Mouse (Mus musculus) skeletal muscle tissue, postnatal 0 days (tissue): Measurements from ENCODE around the gene Arv1. TPM values are rescaled to one million over a fixed set of nuclear protein-coding genes. Genes with fewer than 3 reads are reported as not detected.

Experiments used
- polyA plus RNA-seq: library from polyadenylated mRNA; unstranded; fragments of >200 nt; fragmentation: Nextera tagmentation; extraction: Ambion mirVana; gene quantifications from 2 replicates; pipeline ENCODE4 v1.2.1, GENCODE M21; 2015

Gene Arv1
- polyA plus RNA-seq = 6.9 and 7.2 TPM in 2 replicates

GRCm38 (mm10) chr8:124721862-124722515, at the start of gene Arv1, which contains the start of gene Ttc13:
Gene Arv1, plus strand, starts transcription at chr8:124722139.
Gene Ttc13, minus strand, starts transcription at chr8:124721983.

GRCm38 (mm10) chr8:124751709-124752173, 29.8 kb downstream of the Arv1 start, which contains the start of gene Fam89a:
Gene Fam89a, minus strand, starts transcription at chr8:124751832.

Other genes starting within 250 kb of the Arv1 start
- gene Cog2, start 201.4 kb upstream of the Arv1 start, polyA plus RNA-seq = 22.5 and 23.2 TPM in 2 replicates
- 52.0 and 94.9 TPM in 2 replicates for gene Agt, start 152.4 kb upstream of the Arv1 start, polyA plus RNA-seq
- gene Capn9, start 146.0 kb upstream of the Arv1 start, polyA plus RNA-seq = 0.14 and 0.33 TPM in 2 replicates
- 14.7 and 17.0 TPM in 2 replicates for gene 2310022B05Rik, start 58.8 kb upstream of the Arv1 start, polyA plus RNA-seq
- 19.0 and 20.0 TPM in 2 replicates for gene Ttc13, start 156 bp upstream of the Arv1 start, polyA plus RNA-seq
- gene Fam89a, start 29.7 kb downstream of the Arv1 start, polyA plus RNA-seq = 0.64 and 2.0 TPM in 2 replicates
- 0.04 and 0.07 TPM in 2 replicates for gene Trim67, start 71.0 kb downstream of the Arv1 start, polyA plus RNA-seq
- 103 and 107 TPM in 2 replicates for gene Gnpat, start 140.9 kb downstream of the Arv1 start, polyA plus RNA-seq
- 42.7 and 43.1 TPM in 2 replicates for gene 2810004N23Rik, start 141.0 kb downstream of the Arv1 start, polyA plus RNA-seq
- 3.7 and 3.9 TPM in 2 replicates for gene Exoc8, start 175.6 kb downstream of the Arv1 start, polyA plus RNA-seq
- gene Sprtn, start 175.7 kb downstream of the Arv1 start, polyA plus RNA-seq = 3.9 and 5.2 TPM in 2 replicates
- gene Egln1, start 227.2 kb downstream of the Arv1 start, polyA plus RNA-seq = 10.0 TPM in 2 replicates